Mouse (Mus musculus): ENCODE results near the gene Bcr.
A peak's percentile ranks its signal among the peaks of the same experiment; 100 is the strongest.

Gene Bcr

GRCm38 (mm10) chr10:75186551-75186950 is 126.2 kb downstream of the Bcr start:
- no peak for DNase-seq (ENCODE audit: low spot score)

- DNase-seq (ENCODE audit: low spot score): no peak
These were observed 127.1 kb downstream of the Bcr start for GRCm38 (mm10) chr10:75187366-75188056.

- DNase-seq (ENCODE audit: low spot score): no peak
These were observed 131.3 kb downstream of the Bcr start for GRCm38 (mm10) chr10:75191647-75192046.

GRCm38 (mm10) chr10:75197817-75198216 is 137.4 kb downstream of the Bcr start:
- no peak for DNase-seq (ENCODE audit: low spot score)

GRCm38 (mm10) chr10:75200733-75201132 is 140.3 kb downstream of the Bcr start:
- no peak for DNase-seq (ENCODE audit: low spot score)

- DNase-seq (ENCODE audit: low spot score): no peak
These were observed 145.8 kb downstream of the Bcr start for GRCm38 (mm10) chr10:75206192-75206591.

- no peak for DNase-seq (ENCODE audit: low spot score)
These were observed 150.4 kb downstream of the Bcr start for GRCm38 (mm10) chr10:75210841-75211240.

GRCm38 (mm10) chr10:75211807-75212645 is 151.6 kb downstream of the Bcr start, which contains the start of gene Specc1l:
TSS of gene Specc1l (plus strand) at chr10:75212073.
- DNase-seq (ENCODE audit: low spot score): peak; percentile 94

GRCm38 (mm10) chr10:75212981-75213380 is 152.6 kb downstream of the Bcr start:
- no peak for DNase-seq (ENCODE audit: low spot score)

- no peak for DNase-seq (ENCODE audit: low spot score)
These were observed 160.3 kb downstream of the Bcr start for GRCm38 (mm10) chr10:75220722-75221121.

- no peak for DNase-seq (ENCODE audit: low spot score)
These were observed 161.7 kb downstream of the Bcr start for GRCm38 (mm10) chr10:75221936-75222610.

GRCm38 (mm10) chr10:75222611-75222998 is 162.2 kb downstream of the Bcr start:
- no peak for DNase-seq (ENCODE audit: low spot score)

- DNase-seq (ENCODE audit: low spot score): no peak
These were observed 163.8 kb downstream of the Bcr start for GRCm38 (mm10) chr10:75224154-75224553.

GRCm38 (mm10) chr10:75224630-75225029 is 164.2 kb downstream of the Bcr start:
- DNase-seq (ENCODE audit: low spot score): no peak

GRCm38 (mm10) chr10:75227381-75227780 is 167.0 kb downstream of the Bcr start:
- DNase-seq (ENCODE audit: low spot score): no peak

- no peak for DNase-seq (ENCODE audit: low spot score)
These were observed 170.2 kb downstream of the Bcr start for GRCm38 (mm10) chr10:75230572-75230971.

GRCm38 (mm10) chr10:75231876-75232275 is 171.5 kb downstream of the Bcr start:
- no peak for DNase-seq (ENCODE audit: low spot score)

- DNase-seq (ENCODE audit: low spot score): no peak
These were observed 172.3 kb downstream of the Bcr start for GRCm38 (mm10) chr10:75232612-75233155.

- no peak for DNase-seq (ENCODE audit: low spot score)
These were observed 173.1 kb downstream of the Bcr start for GRCm38 (mm10) chr10:75233489-75233888.

Measured in c-Kit-positive CD71-positive TER-119-positive erythroid progenitor cells, embryonic 14.5 days (primary cell).